Mouse (Mus musculus): ENCODE data around the gene Hoxc8.

Hoxc8 gene

DNA sequence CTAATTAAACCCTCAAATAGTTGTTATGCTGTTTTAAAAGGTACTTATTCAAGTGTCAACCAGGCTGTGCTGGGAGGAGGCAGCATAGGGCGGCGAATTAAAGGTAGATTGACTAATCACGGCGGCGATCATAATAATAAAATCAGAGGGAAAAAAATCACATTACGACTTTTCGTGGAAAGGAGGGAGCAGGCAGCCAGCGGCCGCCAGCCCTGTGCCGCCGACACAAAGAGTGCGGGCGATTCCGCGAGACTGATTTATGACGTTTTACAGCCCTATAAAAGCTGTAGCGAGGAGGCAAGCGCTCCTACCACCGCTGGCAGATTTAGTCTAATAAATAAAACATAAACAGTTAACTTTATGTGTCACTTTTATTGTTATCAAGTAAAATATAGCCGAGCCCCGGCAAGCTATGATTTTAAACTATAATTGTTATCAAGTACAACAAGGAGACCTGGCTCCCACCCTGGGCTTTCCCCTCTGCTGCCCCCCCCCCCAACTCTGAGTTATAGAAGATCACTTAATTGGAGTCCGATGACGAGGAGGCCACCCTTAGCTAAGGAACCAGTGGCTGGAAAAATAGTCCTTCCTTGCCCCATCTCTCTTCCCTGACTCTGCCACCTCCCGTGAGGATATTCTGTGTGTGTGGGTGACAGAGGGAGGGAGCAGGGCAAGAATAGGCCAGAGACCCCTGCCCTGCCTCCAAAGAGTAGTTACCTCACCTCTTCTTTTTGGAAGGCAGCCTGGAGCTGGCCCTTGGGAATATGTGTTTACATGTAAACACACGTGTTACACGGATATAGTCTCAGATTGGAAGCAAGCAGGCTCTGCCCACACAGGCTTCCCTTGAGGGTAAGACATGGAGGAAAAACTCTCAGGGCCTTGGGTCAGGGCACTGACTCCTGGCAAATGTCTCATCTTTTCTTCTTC is 42.5 kb downstream of the Hoxc8 start:
- no peak for DNase-seq (ENCODE audit: low spot score in 2 of 2)

DNA sequence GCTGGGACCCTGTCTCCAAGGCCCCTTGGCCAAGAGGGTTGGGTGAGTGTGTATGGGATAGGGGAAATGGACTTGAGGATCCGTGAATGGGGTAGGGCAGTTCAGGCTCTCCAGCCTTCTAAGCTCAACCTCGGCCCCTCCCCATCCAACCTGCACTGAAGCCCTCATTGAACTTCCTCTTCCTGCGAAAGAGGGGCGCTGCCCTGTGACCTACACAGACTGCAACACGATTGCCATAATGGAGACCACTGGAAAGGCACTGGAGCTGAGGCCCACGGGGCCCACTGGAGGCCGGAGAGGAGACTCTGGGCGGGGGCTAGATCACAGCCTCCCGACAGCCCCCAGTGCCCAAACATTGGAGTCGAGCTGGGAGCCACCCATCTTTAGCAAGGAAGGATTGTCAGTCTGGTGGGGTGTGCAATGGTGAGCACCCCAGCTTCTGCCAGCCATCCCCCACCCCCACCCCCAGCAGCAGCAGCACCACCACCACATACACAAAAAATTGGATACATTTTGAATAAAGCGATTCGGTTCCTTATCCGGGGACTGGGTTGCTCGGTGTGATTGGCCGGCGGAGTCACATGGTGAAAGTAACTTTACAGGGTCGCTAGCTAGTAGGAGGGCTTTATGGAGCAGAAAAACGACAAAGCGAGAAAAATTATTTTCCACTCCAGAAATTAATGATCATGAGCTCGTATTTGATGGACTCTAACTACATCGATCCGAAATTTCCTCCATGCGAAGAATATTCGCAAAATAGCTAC is 43.8 kb downstream of the Hoxc8 start:
- DNase-seq (ENCODE audit: low spot score in 2 of 2) = no peak

DNA sequence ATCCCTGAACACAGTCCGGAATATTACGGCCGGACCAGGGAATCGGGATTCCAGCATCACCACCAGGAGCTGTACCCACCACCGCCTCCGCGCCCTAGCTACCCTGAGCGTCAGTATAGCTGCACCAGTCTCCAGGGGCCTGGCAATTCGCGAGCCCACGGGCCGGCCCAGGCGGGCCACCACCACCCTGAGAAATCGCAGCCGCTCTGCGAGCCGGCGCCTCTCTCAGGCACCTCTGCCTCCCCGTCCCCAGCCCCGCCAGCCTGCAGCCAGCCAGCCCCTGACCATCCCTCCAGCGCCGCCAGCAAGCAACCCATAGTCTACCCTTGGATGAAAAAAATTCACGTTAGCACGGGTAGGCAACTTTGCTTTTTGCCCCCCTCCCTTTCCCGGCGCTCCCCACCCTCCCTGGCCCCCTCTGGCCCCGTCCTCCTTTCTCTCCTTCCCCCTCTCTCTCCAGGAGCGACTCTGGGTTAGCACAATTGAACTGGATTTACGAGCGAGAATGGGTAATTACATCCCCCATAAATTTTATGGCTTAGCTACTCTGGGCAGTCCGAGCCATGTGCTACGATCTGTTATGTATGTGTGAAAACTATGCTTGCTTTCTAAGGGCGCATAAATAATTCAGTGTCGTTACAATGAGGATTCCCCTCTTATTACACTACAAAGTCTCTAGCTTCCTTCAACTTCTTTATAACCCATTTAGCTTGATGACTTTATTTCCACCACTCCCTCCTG is 44.6 kb downstream of the Hoxc8 start:
- DNase-seq (ENCODE audit: low spot score in 2 of 2) = no peak

DNA sequence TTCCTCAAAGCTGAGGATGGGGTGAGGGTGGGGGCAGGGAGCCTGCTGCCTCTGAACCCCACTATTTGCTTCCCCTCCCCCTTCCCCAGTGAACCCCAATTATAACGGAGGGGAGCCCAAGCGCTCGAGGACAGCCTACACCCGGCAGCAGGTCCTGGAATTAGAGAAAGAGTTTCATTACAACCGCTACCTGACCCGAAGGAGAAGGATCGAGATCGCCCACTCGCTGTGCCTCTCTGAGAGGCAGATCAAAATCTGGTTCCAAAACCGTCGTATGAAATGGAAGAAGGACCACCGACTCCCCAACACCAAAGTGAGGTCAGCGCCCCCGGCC is 45.1 kb downstream of the Hoxc8 start:
- no peak for DNase-seq (ENCODE audit: low spot score in 2 of 2)

DNA sequence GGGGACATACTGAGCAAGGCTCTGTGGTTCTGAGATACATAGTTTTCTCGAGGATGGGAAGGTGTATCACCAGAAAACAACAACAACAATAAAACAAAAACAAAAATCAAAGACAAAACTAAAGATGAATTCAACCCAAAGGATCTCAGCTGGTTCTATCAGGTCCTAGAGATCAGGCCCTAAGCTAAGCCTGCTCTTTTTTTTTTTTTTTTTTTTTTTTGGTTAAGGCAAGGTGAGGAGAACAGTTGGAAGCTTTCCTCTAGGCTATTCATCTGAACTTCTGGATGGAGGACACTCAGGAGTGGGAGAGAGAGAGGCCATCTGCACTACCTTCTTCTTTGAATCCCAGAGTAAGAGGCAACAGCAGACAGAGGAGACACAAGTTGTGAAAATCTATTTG is 47.2 kb downstream of the Hoxc8 start:
- DNase-seq (ENCODE audit: low spot score in 2 of 2) = no peak

DNA sequence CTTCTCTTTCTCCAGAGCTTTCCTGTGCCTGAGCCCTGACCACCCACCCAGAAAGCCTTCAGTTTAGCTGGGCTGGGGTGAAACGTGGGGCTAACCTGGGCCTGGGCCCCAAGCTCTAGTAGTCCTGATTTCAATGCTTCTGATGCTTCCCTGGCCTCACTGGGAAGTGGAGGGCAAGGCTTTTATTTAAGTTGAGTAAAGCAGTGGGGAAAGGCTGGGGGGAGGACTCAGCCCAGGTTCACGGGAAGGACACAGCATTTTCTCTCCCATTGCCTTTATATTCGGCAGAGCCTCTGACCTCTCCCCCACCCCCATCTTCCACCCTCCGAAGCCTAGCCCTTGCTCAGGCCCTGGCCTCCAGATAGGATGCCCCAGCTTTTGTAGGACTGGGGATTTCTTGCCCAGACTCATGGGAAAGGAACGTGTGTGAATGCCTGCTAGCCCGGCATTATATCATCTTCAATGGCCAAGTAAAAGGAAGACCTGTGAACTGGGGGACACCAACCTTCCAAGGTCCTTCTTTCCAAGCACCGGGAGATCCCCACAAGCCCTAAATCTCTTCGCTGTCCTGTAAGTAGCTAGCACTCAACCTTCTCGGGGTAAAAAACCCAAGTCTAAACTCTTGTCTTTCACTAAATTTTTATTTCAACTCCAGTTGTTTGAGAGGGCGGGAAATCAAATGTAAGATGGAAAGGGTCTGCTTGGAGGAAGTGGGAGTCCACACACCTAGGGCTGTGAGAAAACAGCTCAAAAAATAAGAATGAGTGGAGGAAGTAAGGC is 48.5 kb downstream of the Hoxc8 start:
- DNase-seq (ENCODE audit: low spot score in 2 of 2) = no peak

DNA sequence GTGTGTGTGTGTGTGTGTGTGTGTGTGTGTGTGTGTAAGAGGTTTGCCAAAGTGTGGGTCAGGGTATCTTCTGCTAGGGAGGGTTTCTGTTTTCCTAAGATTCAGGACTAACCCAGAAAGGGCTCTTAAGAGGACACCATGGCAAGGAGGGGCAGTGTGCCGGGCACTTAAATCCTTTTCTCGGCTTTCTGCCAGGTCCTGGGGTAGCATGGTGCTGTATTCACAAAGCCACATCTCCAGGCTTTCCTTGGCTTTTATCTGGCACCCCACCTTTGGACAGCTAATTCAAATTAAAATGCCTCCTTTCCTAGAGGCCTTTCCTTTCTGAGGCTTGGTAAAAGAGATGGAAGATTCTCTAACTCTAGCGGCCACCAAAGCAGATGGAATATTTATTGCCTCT is 49.2 kb downstream of the Hoxc8 start:
- no peak for DNase-seq (ENCODE audit: low spot score in 2 of 2)

DNA sequence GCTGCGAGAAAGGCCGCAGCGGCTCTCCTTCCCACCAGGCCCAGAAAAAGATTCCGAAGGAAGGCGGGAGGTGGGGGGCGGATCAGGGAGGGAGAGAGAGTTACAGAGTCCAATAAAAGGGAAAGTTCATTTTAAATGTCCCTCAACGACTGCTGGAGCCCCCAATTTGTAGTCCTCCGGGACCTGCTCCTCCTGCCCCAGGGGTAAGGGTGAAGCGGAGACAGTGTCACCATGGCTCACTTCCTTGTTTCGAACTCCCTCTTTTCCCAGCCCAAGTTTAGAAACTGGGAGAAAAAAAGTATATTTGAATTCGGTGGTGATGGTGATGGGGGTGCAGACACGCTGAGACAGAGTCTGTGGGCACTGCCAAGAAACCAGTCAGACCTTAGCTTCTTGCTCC is 50.2 kb downstream of the Hoxc8 start:
- no peak for DNase-seq (ENCODE audit: low spot score in 2 of 2)

DNA sequence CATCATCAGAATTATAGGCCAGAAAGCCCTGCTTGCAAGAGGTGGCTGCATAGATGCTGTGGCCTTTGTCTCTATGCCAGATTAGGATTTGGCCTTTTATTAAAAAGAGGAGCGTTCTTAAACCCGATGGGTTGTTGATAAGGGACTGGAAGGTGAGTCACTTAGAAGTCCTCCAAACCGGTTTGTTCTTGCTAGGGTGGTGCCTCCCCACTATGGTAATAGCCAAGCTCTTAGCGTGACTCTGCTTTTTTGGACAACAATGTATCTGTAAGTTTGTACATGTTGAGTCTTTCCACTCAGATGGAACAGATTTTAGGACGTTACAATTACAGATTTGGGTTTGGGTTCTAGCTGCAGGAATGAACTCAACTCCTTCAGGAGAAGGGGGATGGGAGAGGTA is 51.2 kb downstream of the Hoxc8 start:
- no peak for DNase-seq (ENCODE audit: low spot score in 2 of 2)

DNA sequence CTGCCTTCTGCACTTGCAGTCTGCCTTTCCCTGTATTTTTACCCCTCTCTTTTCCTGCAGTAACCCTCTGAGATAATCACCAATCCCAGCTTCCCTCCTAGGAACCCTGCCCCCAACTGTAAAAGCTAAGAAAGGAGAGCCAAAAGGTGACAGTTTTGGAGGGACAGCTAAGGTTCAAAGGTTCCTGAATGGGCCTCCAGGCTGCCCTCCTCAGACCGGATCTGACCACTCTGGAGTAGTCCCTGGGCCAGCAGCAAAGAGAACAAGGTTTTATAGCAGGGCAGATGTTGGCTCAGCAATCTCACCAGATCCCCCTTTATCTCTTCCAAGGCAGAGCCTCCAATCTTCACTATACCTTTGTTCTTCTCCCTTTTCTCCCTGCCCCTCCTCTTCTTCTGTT is 51.8 kb downstream of the Hoxc8 start:
- DNase-seq (ENCODE audit: low spot score in 2 of 2) = no peak
